Mouse (Mus musculus) lung, adult 2 months (tissue): ENCODE measurements around the gene Rab11a. TPM values are rescaled to one million over a fixed set of nuclear protein-coding genes. Genes with fewer than 3 reads are reported as not detected.
"Not testable (repeated sequence)": the region's sequence is repeated elsewhere in the genome, so short reads cannot be mapped to it uniquely, and the experiment has no call there.

ENCODE experiments used
- DNase-seq: peaks from one replicate; pipeline ENCODE4 v3.0.0; 2022
- H3K4me1 ChIP-seq: fragments of 200-500 bp; 2 replicates; pipeline ENCODE4 v1.6.1; 2011; ENCODE audit warnings: low read length; ENCODE audit not compliant: control insufficient read depth, insufficient read depth
- H3K4me3 ChIP-seq: fragments of 200-500 bp; replicated peaks from 2 replicates; pipeline ENCODE3; 2011; ENCODE audit warnings: low read depth, mild to moderate bottlenecking, control low read depth, low read length; ENCODE audit errors: extremely low read depth
- CTCF ChIP-seq: fragments of 200-500 bp; IDR thresholded peaks from 2 replicates; pipeline ENCODE4 v1.5.1; 2011; ENCODE audit warnings: mild to moderate bottlenecking, low read length, control low read depth; ENCODE audit not compliant: insufficient read depth
- POLR2A ChIP-seq: fragments of 200-500 bp; IDR thresholded peaks from 2 replicates; pipeline ENCODE4 v1.6.1; 2011; ENCODE audit warnings: low read depth, mild to moderate bottlenecking, control low read depth, low read length, borderline replicate concordance; ENCODE audit errors: extremely low read depth
- WGBS: fragments of 180-500 bp; shearing (Covaris S2); methylation state at CpG from one replicate; pipeline ENCODE4 v1.1.7; 2018; 5-methylcytosine and 5-hydroxymethylcytosine counted together
- polyA plus RNA-seq: library from polyadenylated mRNA; depleted of rRNA; stranded (reverse); fragments of >200 nt; gene quantifications from 2 replicates; pipeline ENCODE4 v1.2.3, GENCODE M21; 2012

The Rab11a gene
- polyA plus RNA-seq, 1 experiment = 109 TPM

- no peak for DNase-seq
- Histone ChIP-seq H3K4me3 (no peak overlapping the region), H3K4me1 (peaks cover 8% of the 10 kb centered on the region)
- TF ChIP-seq POLR2A (no peak), CTCF (no peak)
- 88% methylated on average over 5 of the region's 5 CpGs for WGBS
Observed at GRCm38 (mm10) chr9:64726454-64726853, 11.1 kb downstream of the Rab11a start.

- Histone ChIP-seq H3K4me1 (no peaks in the 10 kb centered on the region), H3K4me3 (no peak overlapping the region)
- TF ChIP-seq CTCF (no peak), POLR2A (no peak)
- no peak for DNase-seq
- 73% methylated on average over 5 of the region's 5 CpGs for WGBS
Observed at GRCm38 (mm10) chr9:64719526-64720163, 17.9 kb downstream of the Rab11a start.

DNA sequence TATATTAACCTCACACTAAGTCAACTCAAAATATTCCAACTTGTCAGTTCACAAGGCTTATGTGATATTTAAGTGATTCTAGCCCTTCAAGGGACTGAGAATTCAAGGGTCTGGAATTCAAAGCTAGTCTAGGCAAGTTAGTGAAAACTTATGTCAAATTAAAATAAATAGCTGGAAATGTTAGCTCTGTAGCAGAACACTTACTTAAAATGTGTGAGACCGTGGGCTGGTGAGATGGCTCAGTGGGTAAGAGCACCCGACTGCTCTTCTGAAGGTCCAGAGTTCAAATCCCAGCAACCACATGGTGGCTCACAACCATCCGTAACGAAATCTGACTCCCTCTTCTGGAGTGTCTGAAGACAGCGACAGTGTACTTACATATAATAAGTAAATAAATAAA lies 27.3 kb downstream of the Rab11a start:
- DNase-seq, H3K4me3 ChIP-seq, H3K4me1 ChIP-seq: not testable (repeated sequence)
- WGBS = 84% methylated on average over 5 of the region's 5 CpGs

GRCm38 (mm10) chr9:64704073-64704840 lies 33.3 kb downstream of the Rab11a start:
- Histone ChIP-seq H3K4me3 (no peak overlapping the region), H3K4me1 (peaks cover 6% of the 10 kb centered on the region)
- WGBS = 59% methylated on average over 5 of the region's 5 CpGs
- no peak for TF ChIP-seq CTCF
- no peak for DNase-seq

DNA sequence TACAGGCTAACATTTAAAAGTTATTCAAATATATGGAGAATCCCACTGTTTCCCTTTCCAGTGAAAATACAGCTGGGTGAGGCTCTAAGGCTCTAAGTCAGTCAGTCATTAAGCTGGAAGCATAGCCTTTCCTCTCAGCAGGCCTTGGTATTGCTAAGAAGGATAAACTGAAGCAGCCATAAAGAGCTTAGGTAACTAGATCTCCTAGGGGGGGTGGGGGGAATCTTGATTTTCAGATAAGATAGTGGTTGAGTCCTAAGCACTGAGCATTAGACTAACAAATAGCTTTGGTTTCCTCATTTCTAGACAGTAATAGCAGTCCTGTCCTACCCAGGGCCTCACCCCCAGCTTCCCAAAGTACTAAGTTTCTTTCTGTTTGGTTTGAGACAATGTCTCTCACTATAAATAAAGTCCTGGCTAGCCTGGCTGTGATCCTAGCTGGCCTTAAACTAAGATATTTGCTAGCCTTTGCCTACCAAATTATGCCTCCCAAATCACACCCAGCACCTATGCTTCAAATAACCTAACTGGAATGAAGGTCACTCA lies 34.1 kb downstream of the Rab11a start:
- DNase-seq = no peak
- no peak overlapping the region for H3K4me3 ChIP-seq
- TF ChIP-seq CTCF = no peak
- no peak for TF ChIP-seq POLR2A
- H3K4me1 ChIP-seq = peaks cover 6% of the 10 kb centered on the region

- H3K4me1 ChIP-seq = peaks cover 6% of the 10 kb centered on the region
- TF ChIP-seq CTCF = no peak
- TF ChIP-seq POLR2A = no peak
- peak; percentile 24 for DNase-seq
- WGBS = 40% methylated on average over 2 of the region's 2 CpGs
- no peak overlapping the region for H3K4me3 ChIP-seq
Observed at GRCm38 (mm10) chr9:64702937-64703336, 34.6 kb downstream of the Rab11a start.

- TF ChIP-seq CTCF = no peak
- no peak for TF ChIP-seq POLR2A
- Histone ChIP-seq H3K4me3 (no peak overlapping the region), H3K4me1 (peaks cover 6% of the 10 kb centered on the region)
- no peak for DNase-seq
Observed at GRCm38 (mm10) chr9:64702391-64702790, 35.2 kb downstream of the Rab11a start.

DNA sequence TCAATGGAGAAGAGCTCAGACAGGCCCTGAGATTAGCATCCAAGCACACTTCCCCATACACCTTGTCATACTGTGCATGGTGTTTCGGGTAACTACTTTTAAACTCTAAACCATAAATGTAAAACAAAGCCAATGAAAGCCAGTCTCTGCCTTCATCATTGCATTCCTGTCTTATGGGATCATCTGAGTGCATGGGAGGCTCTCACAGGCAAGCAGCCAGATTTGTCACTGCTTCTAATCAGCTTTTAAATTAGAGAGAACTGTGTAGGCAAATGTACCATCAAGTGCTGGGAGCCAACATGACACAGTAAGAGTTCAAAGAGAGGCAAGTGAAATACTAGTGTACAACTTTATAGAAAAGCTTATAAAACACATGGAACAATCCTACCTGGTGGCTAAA lies 35.9 kb downstream of the Rab11a start:
- H3K4me3 ChIP-seq = no peak overlapping the region
- DNase-seq = no peak
- peaks cover 6% of the 10 kb centered on the region for H3K4me1 ChIP-seq
- TF ChIP-seq CTCF (no peak), POLR2A (no peak)
- 79% methylated on average over 1 of the region's 1 CpGs for WGBS

DNA sequence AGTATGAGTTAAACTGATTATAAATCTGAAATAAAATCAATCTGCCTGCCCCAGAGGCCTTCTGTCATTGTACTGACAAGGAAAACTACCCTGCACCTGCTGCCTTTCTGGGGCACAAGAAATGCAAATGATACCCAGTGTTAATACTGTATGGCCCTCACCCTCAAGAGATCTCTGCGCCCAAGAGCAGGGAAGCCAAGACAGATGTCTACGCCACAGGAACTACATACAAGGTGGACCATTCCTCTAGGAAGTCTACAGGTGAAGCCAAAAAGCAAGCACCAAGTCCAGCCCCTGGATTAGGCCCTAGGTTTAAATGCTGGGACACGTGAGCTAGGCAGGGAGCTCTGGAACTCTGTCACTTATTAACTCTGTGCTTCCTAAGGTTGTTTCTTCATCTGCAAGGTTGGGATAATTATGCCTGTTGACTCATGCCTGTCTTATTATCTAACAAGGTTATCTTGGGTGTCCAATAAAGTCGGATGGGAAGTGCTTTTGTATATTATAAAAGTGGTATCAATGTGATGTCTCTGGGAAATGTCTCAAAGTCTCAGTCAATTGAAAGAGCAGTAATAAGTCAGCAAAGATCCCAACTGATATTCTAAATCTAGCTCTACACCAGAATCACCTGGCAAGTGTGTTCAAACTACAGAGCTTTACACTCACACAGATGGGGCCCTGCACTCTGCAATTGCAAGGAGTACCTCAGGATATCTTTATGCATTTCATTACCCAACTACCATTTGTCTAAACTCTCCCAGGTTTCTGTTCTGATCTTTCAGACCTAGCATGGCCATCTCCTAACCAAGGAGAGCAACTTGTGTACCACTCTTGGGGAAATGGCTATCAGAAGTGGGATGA lies 36.9 kb downstream of the Rab11a start:
- TF ChIP-seq CTCF (no peak), POLR2A (no peak)
- WGBS = 76% methylated on average over 4 of the region's 4 CpGs
- peaks cover 6% of the 10 kb centered on the region for H3K4me1 ChIP-seq
- no peak overlapping the region for H3K4me3 ChIP-seq
- DNase-seq = no peak
